Mouse (Mus musculus): ENCODE data around the gene Edem1. TPM values are rescaled to one million over a fixed set of nuclear protein-coding genes. Genes with fewer than 3 reads are reported as not detected.
"Not testable (repeated sequence)": the region's sequence is repeated elsewhere in the genome, so short reads cannot be mapped to it uniquely, and the experiment has no call there.

Edem1 gene
- polyA plus RNA-seq, 1 experiment from 2014 or later = 18.5 TPM

- H3K27me3 ChIP-seq = no peaks in the 10 kb centered on the region
- H3K4me1 ChIP-seq (replicated peaks) = no peaks in the 10 kb centered on the region
- no peak overlapping the region for H3K4me3 ChIP-seq (replicated peaks)
- no peak overlapping the region for H3K9ac ChIP-seq
- ATAC-seq (ENCODE audit: insufficient read depth) = no peak
- H3K4me2 ChIP-seq = no peak overlapping the region
- no peak overlapping the region for H3K27ac ChIP-seq (replicated peaks)
- H3K36me3 ChIP-seq (replicated peaks) = peaks cover 66% of the 10 kb centered on the region
- no peaks in the 10 kb centered on the region for H3K9me3 ChIP-seq (replicated peaks)
- 79% methylated on average over 7 of the region's 7 CpGs for WGBS (ENCODE audit: insufficient replicate concordance)
Measured at GRCm38 (mm10) chr6:108844771-108845170, 16.3 kb downstream of the Edem1 start.

- no peak for ATAC-seq (ENCODE audit: insufficient read depth)
- H3K9me3 ChIP-seq (replicated peaks) = no peaks in the 10 kb centered on the region
- no peak overlapping the region for H3K9ac ChIP-seq
- H3K27me3 ChIP-seq = no peaks in the 10 kb centered on the region
- 75% methylated on average over 8 of the region's 8 CpGs for WGBS (ENCODE audit: insufficient replicate concordance)
- no peak overlapping the region for H3K27ac ChIP-seq (replicated peaks)
- H3K4me3 ChIP-seq (replicated peaks) = no peak overlapping the region
- H3K4me2 ChIP-seq = no peak overlapping the region
- H3K36me3 ChIP-seq (replicated peaks) = peaks cover 84% of the 10 kb centered on the region
- H3K4me1 ChIP-seq (replicated peaks) = no peaks in the 10 kb centered on the region
Measured at GRCm38 (mm10) chr6:108852088-108852670, 23.7 kb downstream of the Edem1 start.

- ATAC-seq (ENCODE audit: insufficient read depth) = no peak
- 77% methylated on average over 5 of the region's 5 CpGs for WGBS (ENCODE audit: insufficient replicate concordance)
- H3K4me3 ChIP-seq (replicated peaks) = no peak overlapping the region
- no peak overlapping the region for H3K9ac ChIP-seq
- no peaks in the 10 kb centered on the region for H3K4me1 ChIP-seq (replicated peaks)
- H3K9me3 ChIP-seq (replicated peaks) = no peaks in the 10 kb centered on the region
- H3K36me3 ChIP-seq (replicated peaks) = peaks cover 83% of the 10 kb centered on the region
- no peak overlapping the region for H3K27ac ChIP-seq (replicated peaks)
- H3K4me2 ChIP-seq = no peak overlapping the region
- no peaks in the 10 kb centered on the region for H3K27me3 ChIP-seq
Measured at GRCm38 (mm10) chr6:108852986-108853385, 24.5 kb downstream of the Edem1 start.

GRCm38 (mm10) chr6:108858583-108858982 lies 30.1 kb downstream of the Edem1 start:
- H3K9ac ChIP-seq = no peak overlapping the region
- no peaks in the 10 kb centered on the region for H3K4me1 ChIP-seq (replicated peaks)
- WGBS (ENCODE audit: insufficient replicate concordance) = 84% methylated on average over 9 of the region's 9 CpGs
- no peak for ATAC-seq (ENCODE audit: insufficient read depth)
- H3K36me3 ChIP-seq (replicated peaks) = peaks cover 37% of the 10 kb centered on the region
- no peaks in the 10 kb centered on the region for H3K9me3 ChIP-seq (replicated peaks)
- no peak overlapping the region for H3K4me3 ChIP-seq (replicated peaks)
- H3K27ac ChIP-seq (replicated peaks) = no peak overlapping the region
- no peak overlapping the region for H3K4me2 ChIP-seq
- no peaks in the 10 kb centered on the region for H3K27me3 ChIP-seq

- Histone ChIP-seq H3K27ac (replicated peaks) (no peak overlapping the region), H3K9ac (no peak overlapping the region), H3K4me2 (no peak overlapping the region), H3K4me1 (replicated peaks) (no peaks in the 10 kb centered on the region), H3K27me3 (no peaks in the 10 kb centered on the region), H3K9me3 (replicated peaks) (no peaks in the 10 kb centered on the region), H3K4me3 (replicated peaks) (no peak overlapping the region), H3K36me3 (replicated peaks) (peaks cover 13% of the 10 kb centered on the region; the same call in 1 of the 2 replicates)
- WGBS (ENCODE audit: insufficient replicate concordance) = 54% methylated on average over 1 of the region's 1 CpGs
- no peak for ATAC-seq (ENCODE audit: insufficient read depth)
Measured at GRCm38 (mm10) chr6:108861226-108861625, 32.8 kb downstream of the Edem1 start.

GRCm38 (mm10) chr6:108862548-108862947 lies 34.1 kb downstream of the Edem1 start:
- ATAC-seq (ENCODE audit: insufficient read depth) = no peak
- H3K27me3 ChIP-seq = no peaks in the 10 kb centered on the region
- 0 out of 2 replicates have a peak, but pooled peaks cover 4% of the 10 kb centered on the region for H3K36me3 ChIP-seq (replicated peaks)
- no peak overlapping the region for H3K9ac ChIP-seq
- H3K9me3 ChIP-seq (replicated peaks) = no peaks in the 10 kb centered on the region
- H3K4me3 ChIP-seq (replicated peaks) = no peak overlapping the region
- H3K4me2 ChIP-seq = no peak overlapping the region
- 55% methylated on average over 2 of the region's 2 CpGs for WGBS (ENCODE audit: insufficient replicate concordance)
- no peaks in the 10 kb centered on the region for H3K4me1 ChIP-seq (replicated peaks)
- no peak overlapping the region for H3K27ac ChIP-seq (replicated peaks)

GRCm38 (mm10) chr6:108866317-108866716 lies 37.9 kb downstream of the Edem1 start:
- no peaks in the 10 kb centered on the region for H3K4me1 ChIP-seq (replicated peaks)
- H3K4me2 ChIP-seq = no peak overlapping the region
- no peak overlapping the region for H3K4me3 ChIP-seq (replicated peaks)
- ATAC-seq (ENCODE audit: insufficient read depth) = no peak
- H3K27me3 ChIP-seq = no peaks in the 10 kb centered on the region
- no peak overlapping the region for H3K27ac ChIP-seq (replicated peaks)
- H3K36me3 ChIP-seq (replicated peaks) = no peaks in the 10 kb centered on the region
- H3K9ac ChIP-seq = no peak overlapping the region
- no peaks in the 10 kb centered on the region for H3K9me3 ChIP-seq (replicated peaks)
- WGBS (ENCODE audit: insufficient replicate concordance) = 51% methylated on average over 5 of the region's 5 CpGs

- H3K9ac ChIP-seq; H3K27me3 ChIP-seq; H3K4me2 ChIP-seq; H3K36me3 ChIP-seq (replicated peaks); H3K4me1 ChIP-seq (replicated peaks); H3K4me3 ChIP-seq (replicated peaks); H3K9me3 ChIP-seq (replicated peaks); H3K27ac ChIP-seq (replicated peaks); ATAC-seq (ENCODE audit: insufficient read depth): not testable (repeated sequence)
- WGBS (ENCODE audit: insufficient replicate concordance) = 37% methylated on average over 2 of the region's 2 CpGs
Measured at GRCm38 (mm10) chr6:108869031-108869430, 40.6 kb downstream of the Edem1 start.

- Histone ChIP-seq H3K27ac (replicated peaks) (no peak overlapping the region), H3K4me3 (replicated peaks) (no peak overlapping the region), H3K9ac (no peak overlapping the region), H3K9me3 (replicated peaks) (no peaks in the 10 kb centered on the region), H3K4me2 (no peak overlapping the region), H3K27me3 (no peaks in the 10 kb centered on the region), H3K4me1 (replicated peaks) (no peaks in the 10 kb centered on the region), H3K36me3 (replicated peaks) (no peaks in the 10 kb centered on the region)
- ATAC-seq (ENCODE audit: insufficient read depth) = no peak
- WGBS (ENCODE audit: insufficient replicate concordance) = 77% methylated on average over 2 of the region's 2 CpGs
Measured at GRCm38 (mm10) chr6:108870421-108870820, 42.0 kb downstream of the Edem1 start.

GRCm38 (mm10) chr6:108871251-108871650 lies 42.8 kb downstream of the Edem1 start:
- H3K27ac ChIP-seq (replicated peaks) = no peak overlapping the region
- no peak overlapping the region for H3K4me3 ChIP-seq (replicated peaks)
- WGBS (ENCODE audit: insufficient replicate concordance) = 65% methylated on average over 4 of the region's 4 CpGs
- H3K9me3 ChIP-seq (replicated peaks) = no peaks in the 10 kb centered on the region
- no peaks in the 10 kb centered on the region for H3K36me3 ChIP-seq (replicated peaks)
- no peak overlapping the region for H3K4me2 ChIP-seq
- ATAC-seq (ENCODE audit: insufficient read depth) = no peak
- H3K27me3 ChIP-seq = no peaks in the 10 kb centered on the region
- no peak overlapping the region for H3K9ac ChIP-seq
- no peaks in the 10 kb centered on the region for H3K4me1 ChIP-seq (replicated peaks)

GRCm38 (mm10) chr6:108875344-108875743 lies 46.9 kb downstream of the Edem1 start:
- Histone ChIP-seq H3K9me3 (replicated peaks) (no peaks in the 10 kb centered on the region), H3K9ac (no peak overlapping the region), H3K27me3 (no peaks in the 10 kb centered on the region), H3K27ac (replicated peaks) (no peak overlapping the region), H3K36me3 (replicated peaks) (no peaks in the 10 kb centered on the region), H3K4me2 (no peak overlapping the region), H3K4me3 (replicated peaks) (no peak overlapping the region), H3K4me1 (replicated peaks) (no peaks in the 10 kb centered on the region)
- no peak for ATAC-seq (ENCODE audit: insufficient read depth)
- 50% methylated on average over 1 of the region's 1 CpGs for WGBS (ENCODE audit: insufficient replicate concordance)

GRCm38 (mm10) chr6:108876052-108876451 lies 47.6 kb downstream of the Edem1 start:
- Histone ChIP-seq H3K4me1 (replicated peaks) (no peaks in the 10 kb centered on the region), H3K9me3 (replicated peaks) (no peaks in the 10 kb centered on the region), H3K36me3 (replicated peaks) (no peaks in the 10 kb centered on the region), H3K4me2 (no peak overlapping the region), H3K4me3 (replicated peaks) (no peak overlapping the region), H3K9ac (no peak overlapping the region), H3K27me3 (no peaks in the 10 kb centered on the region), H3K27ac (replicated peaks) (no peak overlapping the region)
- ATAC-seq (ENCODE audit: insufficient read depth) = no peak
- WGBS (ENCODE audit: insufficient replicate concordance) = 17% methylated on average over 5 of the region's 5 CpGs

Measured in liver, embryonic 15.5 days (tissue).